Mouse (Mus musculus) retina, postnatal 1 day (tissue): ENCODE data around the gene Cmpk1.

Experiments
- DNase-seq: peaks from one replicate; pipeline ENCODE4 v3.0.0-alpha.2; 2012

Cmpk1 gene

DNA sequence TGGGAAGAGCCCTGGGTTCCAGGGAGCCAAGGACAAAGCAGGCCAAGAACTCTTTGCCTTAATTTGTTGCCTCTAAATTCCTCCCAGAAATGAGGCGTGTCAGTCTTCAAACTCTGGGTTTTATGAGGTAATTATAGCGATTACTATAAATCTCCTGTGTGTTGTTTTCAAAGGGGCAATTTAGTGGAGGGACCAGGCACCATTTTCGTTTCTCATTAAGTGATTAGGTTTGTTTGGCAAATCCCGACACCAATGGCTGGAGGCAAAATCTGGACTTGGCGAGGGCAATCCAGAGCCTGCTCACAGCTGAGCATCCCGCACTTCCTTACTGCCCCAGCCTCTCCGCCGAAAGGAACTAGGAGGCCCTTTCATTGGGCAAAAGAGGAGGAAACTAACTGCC, 44.5 kb downstream of the Cmpk1 start:
- no peak for DNase-seq

DNA sequence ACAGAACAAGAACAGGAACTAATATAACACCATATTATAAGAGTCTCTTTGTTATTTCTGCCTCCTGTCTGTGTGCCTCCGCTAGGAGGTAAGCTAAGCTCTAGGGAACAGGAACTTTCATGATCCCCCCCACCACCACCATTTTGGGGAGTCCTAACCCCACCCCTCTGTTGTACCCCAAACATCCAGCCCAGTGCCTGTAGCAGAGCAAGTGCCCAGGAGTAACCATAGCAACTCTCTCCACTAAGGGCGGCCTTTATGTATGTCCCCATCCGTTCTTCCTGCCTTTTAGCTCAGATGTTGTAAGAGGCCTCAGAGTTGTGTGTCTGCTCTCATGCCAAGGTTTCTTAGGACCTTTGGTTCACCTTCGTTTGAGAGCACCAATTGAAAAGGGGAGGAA, 44.9 kb downstream of the Cmpk1 start:
- DNase-seq: no peak

DNA sequence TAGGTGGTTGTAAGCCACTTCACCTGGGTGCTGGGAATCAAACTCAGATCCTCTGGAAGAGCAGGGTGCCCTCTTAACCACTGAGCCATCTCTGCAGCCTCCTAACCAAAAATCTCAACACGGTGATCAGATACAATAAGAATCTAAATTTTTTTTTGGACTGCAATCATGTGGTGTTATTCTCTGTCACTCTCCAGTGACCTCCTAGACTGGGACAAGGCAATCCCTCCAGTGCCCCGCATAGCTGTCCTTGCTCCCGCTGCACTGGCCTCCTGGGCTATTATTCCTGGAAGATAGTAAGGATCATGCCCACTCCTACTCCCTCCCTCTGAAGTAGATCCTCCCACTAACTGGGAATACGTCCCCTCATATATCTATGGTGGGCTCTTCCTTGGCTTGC, 45.7 kb downstream of the Cmpk1 start:
- DNase-seq: no peak

DNA sequence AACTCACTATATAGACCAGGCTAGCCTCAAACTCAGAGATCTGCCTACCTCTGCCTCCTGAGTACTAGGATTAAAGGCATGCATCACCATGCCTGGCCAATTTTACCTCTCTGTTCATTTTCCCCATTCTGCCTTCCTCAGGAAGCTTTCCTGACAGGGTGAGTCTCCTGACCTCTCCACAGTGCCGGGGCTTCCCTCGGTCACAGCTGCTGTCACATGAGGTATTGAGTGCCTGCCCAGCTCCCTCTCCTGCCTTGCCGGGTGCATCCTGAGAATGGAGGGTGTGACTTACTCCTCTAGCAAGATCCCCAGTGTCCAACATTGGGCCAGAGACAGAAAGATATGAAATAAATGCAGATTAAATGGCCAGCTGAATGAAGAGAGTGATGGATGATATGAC, 48.8 kb downstream of the Cmpk1 start:
- DNase-seq: no peak

DNA sequence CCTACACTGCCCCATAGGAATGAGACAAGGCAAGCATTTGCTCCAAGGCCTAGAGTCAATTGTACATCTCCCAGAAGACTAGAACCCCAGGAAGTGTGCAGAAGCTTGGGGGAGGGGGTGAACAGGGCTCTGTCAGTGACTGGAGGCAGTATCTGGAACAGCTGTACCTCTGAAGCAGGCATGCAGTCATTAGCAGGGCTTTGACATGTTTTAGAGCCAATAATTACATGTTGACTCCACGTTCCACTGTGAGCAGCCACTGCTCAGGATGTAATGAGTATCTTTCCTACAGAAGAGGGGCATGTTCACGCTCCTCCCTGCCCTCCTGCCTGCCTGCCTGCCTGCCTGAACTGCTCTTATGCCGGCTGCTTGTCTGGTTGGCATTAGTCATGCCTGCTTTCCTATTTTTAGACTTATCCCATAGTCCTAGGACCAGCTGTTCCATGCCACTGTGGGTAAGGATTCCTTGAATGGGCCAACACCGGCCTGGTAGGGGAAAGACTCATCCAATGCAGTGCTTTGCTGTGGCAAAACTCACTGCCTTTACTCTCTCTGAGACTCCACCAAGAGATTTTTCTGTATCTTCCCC, 49.5 kb downstream of the Cmpk1 start:
- DNase-seq: no peak

DNA sequence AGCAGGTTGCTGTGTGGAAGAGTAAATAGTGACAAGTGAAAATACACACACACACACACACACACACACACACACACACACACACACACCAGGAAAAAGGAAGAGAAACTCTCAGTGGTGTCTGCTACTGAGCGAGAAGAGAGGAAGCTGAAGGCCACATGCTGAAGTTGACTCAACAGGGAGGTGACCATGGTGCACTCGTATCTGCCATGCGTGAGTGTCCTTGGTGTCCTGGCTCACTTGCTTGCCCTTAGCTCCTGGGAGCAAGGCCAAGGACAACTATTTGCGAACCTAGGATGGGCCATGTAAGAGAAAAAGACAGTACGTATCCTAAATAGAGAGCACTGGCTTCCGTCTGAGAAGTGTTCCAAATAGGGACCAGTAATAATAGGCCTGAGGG, 52.9 kb downstream of the Cmpk1 start:
- no peak for DNase-seq

DNA sequence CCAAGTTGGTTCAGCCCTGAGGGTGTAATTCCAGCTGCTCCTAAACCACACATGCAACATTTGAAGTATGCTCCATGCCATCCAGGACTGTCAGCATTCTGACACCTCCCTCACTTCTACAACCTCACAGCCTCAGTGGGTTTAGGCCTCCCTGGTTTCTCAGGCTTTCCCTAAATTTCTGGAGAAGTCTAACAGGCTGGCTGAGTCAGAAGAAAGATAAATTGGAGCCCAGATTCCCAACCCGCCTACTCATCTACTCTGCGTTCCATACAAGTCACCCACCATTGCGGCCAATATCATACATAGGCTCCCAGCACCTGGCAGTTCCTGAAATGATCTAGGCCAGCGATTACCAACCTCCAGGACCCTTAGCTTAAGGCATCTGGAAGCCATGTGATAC, 54.3 kb downstream of the Cmpk1 start:
- DNase-seq: no peak

DNA sequence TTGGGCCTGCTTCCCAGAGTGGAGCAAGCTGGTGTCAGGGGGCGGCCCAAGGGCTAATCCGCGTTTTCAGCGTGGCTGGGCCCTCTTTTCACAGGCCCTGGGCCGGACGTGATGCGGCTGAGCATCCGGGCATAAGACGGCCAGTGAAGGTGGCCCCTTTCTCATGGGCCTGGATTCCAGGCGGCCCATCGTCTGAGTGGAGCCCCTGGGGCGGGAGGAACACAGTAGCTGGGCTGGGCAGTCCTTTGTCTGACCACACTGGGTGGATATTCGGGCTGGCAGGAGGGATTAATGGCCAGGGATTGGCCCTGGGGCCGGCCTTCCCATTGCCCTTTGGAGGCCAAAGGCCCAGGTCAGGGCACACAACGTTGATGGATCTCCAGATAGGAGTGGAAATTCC, 57.9 kb downstream of the Cmpk1 start:
- peak; percentile 45 for DNase-seq

DNA sequence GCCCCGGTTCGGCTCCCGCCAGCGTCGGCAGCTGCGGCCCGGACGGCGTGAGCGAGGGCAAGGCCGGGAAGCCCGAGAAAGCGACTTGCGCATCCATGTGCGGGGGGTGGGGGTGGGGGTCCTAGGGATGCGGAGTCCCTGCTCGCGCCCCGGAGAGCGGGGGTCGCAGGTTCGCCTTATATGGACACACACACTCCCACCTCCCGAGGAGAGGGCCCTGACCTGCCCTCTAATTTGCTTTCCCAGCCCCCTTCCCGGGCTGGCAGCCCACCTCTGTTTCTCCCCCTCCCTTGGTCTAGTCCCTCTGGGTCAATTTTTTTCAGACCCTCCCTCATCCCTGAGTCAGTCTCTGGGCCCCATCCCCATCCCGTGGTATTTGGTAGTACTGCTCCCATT, 61.1 kb downstream of the Cmpk1 start, which contains the start of gene Foxe3:
Gene Foxe3 (minus strand): TSS at position 97 of the 396 bp plus-strand sequence.
- no peak for DNase-seq

DNA sequence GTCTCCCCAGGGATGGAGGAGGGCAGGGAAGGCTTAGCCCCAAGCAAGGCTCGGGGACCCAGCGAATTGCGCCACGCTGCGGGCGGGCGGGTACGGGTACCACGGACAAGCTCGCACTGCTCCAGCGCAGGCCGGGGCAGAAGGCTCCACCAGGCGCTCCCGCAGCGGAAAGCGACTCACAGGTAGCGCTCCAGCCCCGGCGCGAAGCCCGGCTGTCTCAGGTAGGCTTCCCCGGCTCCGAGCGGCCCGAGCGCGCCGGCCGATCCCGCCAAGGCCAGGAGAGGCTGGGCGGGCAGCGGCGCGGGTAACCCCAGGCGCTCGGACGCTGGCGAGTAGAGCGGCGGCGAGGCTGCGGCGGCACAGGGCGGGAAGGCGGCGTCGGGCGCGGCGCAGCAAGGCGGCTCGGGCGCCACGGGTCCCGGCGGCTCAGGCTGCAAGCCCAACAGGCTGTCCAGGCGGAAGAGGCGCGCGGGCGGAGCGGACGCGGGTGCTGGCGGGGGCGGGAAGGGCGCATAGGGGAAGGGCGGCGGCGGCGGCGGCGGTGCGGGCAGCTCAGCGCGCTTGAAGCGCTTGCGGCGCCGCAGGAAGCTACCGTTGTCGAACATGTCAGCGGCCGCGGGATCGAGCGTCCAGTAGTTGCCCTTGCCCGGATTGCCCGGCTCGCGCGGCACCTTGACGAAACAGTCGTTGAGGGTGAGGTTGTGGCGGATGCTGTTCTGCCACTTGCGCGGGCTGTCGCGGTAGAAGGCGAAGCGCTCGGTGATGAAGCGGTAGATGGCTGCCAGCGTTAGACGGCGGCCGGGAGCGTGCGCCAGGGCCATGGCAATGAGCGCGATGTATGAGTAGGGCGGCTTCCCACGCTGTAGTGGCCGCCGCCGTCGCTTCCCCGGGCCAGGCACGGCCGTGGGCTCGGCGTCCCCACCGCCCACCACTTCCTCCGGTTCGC, 61.8 kb downstream of the Cmpk1 start:
- no peak for DNase-seq

DNA sequence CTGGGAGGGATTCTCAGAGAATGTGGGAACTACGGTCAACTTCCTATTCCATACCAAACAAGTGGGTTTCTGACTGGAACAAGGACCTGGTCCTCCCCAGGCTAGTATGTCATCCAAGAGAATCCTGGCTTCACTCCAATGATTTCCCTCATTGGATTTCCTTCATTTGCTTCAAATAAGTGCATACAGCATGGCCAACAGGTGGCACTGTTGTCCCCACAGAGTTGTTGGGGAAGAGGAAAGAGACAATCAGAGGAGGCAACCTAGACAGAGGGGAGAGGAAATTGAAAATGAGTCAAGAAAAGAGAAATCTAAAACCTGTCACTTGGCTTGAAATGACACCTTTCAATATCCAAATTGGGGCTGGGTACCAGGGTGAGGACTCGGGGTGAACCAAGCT, 70.0 kb downstream of the Cmpk1 start:
- DNase-seq: peak; percentile 82

DNA sequence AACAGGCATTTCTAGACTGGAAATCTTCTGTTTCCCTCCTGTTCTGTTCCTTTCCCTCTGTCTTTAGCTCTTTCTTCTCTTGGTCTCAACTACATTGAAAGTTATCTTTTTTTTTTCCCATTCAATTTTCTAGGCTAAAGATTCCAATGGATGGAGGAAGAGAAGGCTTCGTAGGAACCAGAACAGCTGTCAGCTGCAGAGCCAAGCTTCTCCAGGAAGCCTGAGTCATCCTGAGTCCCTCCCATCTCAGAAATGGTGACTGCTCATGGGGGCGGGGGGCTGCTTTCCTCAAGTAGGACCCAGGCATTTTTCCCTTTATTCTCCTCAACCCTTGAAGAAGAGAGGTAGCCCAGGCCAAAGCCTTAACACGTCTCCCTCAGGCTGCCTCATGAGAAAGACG, 71.0 kb downstream of the Cmpk1 start:
- DNase-seq: no peak

DNA sequence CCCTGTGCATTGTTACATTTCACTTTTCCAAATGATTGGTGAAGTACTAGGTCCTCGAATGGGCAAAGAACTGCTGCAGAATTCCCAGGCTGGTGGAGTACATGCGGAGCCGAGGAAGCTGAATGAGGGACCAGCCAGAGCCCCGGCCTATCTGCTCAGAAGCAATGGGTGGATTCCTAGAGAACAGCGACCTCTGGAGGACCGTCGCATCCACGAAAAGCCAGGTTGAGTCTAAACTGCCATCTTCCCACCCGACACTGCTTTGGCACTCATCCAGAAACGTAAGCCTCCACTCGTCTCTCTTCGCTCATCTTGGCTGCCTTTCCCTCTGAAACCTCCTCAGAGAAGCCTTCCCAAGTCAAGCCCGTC, 73.5 kb downstream of the Cmpk1 start:
- DNase-seq: peak; percentile 90

DNA sequence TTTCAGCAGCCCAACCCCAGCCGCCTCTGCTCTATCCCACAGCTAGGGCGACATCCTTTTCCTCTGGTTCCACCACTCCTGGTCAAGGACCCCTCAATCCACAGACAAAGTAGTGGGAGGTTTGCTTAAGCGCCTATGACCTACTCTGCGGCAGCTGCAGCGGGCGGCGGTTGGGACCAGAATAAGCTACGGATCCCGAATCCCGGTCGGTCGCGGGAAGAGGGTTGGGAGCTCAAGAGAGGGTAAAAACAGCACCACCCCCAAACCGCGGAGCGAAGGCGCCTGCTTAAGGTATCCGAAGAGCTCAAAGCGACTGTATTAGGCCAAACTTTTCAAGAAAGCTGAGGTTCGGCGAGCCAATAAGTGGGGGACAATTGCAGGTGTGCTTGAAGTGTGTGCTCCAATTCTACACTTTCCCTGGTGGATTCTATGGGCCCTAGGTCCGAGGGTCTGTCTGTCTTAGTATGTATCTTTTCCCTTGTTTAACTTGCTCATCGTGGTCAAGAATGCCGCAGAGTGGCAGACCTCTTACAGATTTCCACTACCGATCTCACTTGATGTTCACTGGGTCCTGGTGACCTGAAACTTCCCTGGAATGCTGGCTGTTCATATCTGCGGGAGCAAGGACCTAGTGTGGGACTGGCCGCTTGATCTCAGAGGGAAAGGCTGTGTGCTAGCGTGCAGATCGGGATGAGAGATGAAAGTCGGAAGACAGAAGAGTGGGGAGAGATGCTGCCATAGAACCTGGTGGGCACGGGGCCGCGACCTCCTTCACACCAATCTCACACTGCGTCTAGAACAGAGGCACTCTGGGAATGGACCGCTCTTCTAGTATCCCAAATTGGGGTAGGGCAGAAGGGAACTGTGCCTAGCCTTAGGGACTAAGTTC, 74.1 kb downstream of the Cmpk1 start:
- DNase-seq: peak; percentile 55

DNA sequence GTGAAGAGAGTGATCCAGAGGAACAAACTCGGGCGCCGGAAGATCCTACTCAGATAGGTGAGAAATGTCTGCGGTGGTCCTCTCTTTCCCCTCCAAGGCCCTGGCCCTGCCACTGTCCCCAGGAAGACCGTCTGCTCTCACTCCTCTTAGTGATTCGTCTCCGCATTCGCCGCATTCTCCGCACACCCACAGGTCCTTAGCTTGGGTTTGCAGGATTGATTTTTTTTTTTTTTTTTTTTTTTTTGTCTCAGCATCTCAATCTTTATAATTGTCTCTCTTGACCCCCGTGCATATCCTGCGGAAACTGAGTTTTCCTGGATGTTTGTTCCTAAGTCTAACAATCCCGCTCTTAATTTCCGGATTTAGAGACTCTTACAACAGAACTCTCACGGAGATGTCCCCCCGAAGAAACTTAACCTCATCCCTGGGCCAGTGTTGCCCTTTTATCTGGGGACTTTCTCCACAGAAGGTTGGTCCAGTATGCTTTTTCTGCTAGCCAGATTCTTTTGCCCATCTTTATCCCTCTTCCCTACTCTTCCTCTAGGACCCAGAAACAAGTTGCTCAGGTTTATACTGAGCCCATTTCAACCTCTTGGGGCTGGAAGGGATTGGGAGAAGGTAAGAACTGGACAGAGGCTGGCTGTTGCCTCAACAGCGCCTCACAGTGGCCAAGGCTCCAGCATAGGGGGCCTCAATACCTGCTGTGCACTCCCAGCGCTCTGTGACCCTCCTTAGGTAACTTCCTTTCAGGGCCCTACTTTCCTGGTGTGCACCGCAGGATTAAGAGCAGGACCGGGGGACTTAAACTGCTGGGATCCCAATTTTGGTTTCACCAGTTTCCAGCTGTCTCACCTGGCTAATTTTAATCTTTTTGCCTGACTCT, 77.2 kb downstream of the Cmpk1 start:
- peak; percentile 67 for DNase-seq
